Mouse (Mus musculus) olfactory bulb, adult 2 months (tissue): ENCODE data around the gene Pikfyve. TPM values are rescaled to one million over a fixed set of nuclear protein-coding genes. Genes with fewer than 3 reads are reported as not detected.
A peak's percentile ranks its signal among the peaks of the same experiment; 100 is the strongest.

ENCODE experiments used
- H3K27ac ChIP-seq: fragments of 200-500 bp; 2 replicates; pipeline ENCODE4 v1.5.1; 2012; ENCODE audit warnings: low read depth, low read length; ENCODE audit not compliant: insufficient read depth
- H3K4me1 ChIP-seq: fragments of 200-500 bp; 2 replicates; pipeline ENCODE4 v1.6.1; 2012; ENCODE audit warnings: low read length; ENCODE audit not compliant: control insufficient read depth, insufficient read depth
- H3K4me3 ChIP-seq: fragments of 200-500 bp; 2 replicates; pipeline ENCODE4 v1.5.1; 2012; ENCODE audit warnings: mild to moderate bottlenecking, low read depth, low read length, moderate library complexity; ENCODE audit not compliant: insufficient read depth
- CTCF ChIP-seq: fragments of 200-500 bp; IDR thresholded peaks from 2 replicates; pipeline ENCODE4 v1.5.1; 2012; ENCODE audit warnings: low read depth, mild to moderate bottlenecking, low read length, moderate library complexity; ENCODE audit not compliant: insufficient read depth
- POLR2A ChIP-seq: fragments of 200-500 bp; IDR thresholded peaks from 2 replicates; pipeline ENCODE4 v1.6.1; 2012; ENCODE audit warnings: mild to moderate bottlenecking, low read depth, low read length, moderate library complexity; ENCODE audit not compliant: insufficient read depth
- WGBS: fragments of 180-500 bp; shearing (Covaris S2); methylation state at CpG from one replicate; pipeline ENCODE4 v1.1.7; 2018; 5-methylcytosine and 5-hydroxymethylcytosine counted together
- polyA plus RNA-seq: library from polyadenylated mRNA; stranded (reverse); fragments of >200 nt; gene quantifications from 2 replicates; pipeline ENCODE4 v1.2.4, GENCODE M21; 2012; ENCODE audit warnings: low replicate concordance; ENCODE audit not compliant: missing spikeins, insufficient read depth, insufficient read length

Pikfyve gene
- polyA plus RNA-seq = not detected in 2 replicates

- peak within 1 kb of the TSS; percentile 95 for H3K4me3 ChIP-seq
- TF ChIP-seq CTCF (no peak; the same call in 1 of the 2 replicates), POLR2A (peak; percentile 99)
- H3K4me1 ChIP-seq = no peaks in the 10 kb centered on the region
- H3K27ac ChIP-seq = peak within 1 kb of the TSS; percentile 95
- under 1% methylated on average over 71 of the region's 71 CpGs for WGBS
These were observed at the start of gene Pikfyve, which contains the start of gene Idh1 for GRCm38 (mm10) chr1:65186287-65187073. Gene Pikfyve (plus strand): TSS chr1:65186683. Gene Idh1 (minus strand): TSS chr1:65186500.

- Histone ChIP-seq H3K4me3 (no peak overlapping the region), H3K4me1 (no peaks in the 10 kb centered on the region), H3K27ac (no peak overlapping the region)
- no peak for TF ChIP-seq POLR2A
- no peak for TF ChIP-seq CTCF
- 90% methylated on average over 6 of the region's 6 CpGs for WGBS
These were observed 48.9 kb upstream of the Pikfyve start for GRCm38 (mm10) chr1:65137560-65137959.

- Histone ChIP-seq H3K27ac (no peak overlapping the region), H3K4me3 (no peak overlapping the region), H3K4me1 (no peaks in the 10 kb centered on the region)
- TF ChIP-seq CTCF = no peak
- no peak for TF ChIP-seq POLR2A
- WGBS = 91% methylated on average over 2 of the region's 2 CpGs
These were observed 41.7 kb upstream of the Pikfyve start for GRCm38 (mm10) chr1:65144783-65145182.

GRCm38 (mm10) chr1:65146601-65147000 lies 39.9 kb upstream of the Pikfyve start:
- H3K4me1 ChIP-seq = no peaks in the 10 kb centered on the region
- TF ChIP-seq CTCF (no peak), POLR2A (no peak)
- H3K4me3 ChIP-seq = no peak overlapping the region
- 75% methylated on average over 2 of the region's 2 CpGs for WGBS
- H3K27ac ChIP-seq = no peak overlapping the region

GRCm38 (mm10) chr1:65147326-65147725 lies 39.2 kb upstream of the Pikfyve start:
- TF ChIP-seq CTCF = no peak
- TF ChIP-seq POLR2A = no peak
- 93% methylated on average over 5 of the region's 5 CpGs for WGBS
- no peak overlapping the region for H3K4me3 ChIP-seq

GRCm38 (mm10) chr1:65147971-65148370 lies 38.5 kb upstream of the Pikfyve start:
- Histone ChIP-seq H3K4me1 (no peaks in the 10 kb centered on the region), H3K4me3 (no peak overlapping the region), H3K27ac (no peak overlapping the region)
- 76% methylated on average over 3 of the region's 3 CpGs for WGBS
- no peak for TF ChIP-seq CTCF
- TF ChIP-seq POLR2A = no peak

More at GRCm38 (mm10) chr1:65147326-65147725, 39.2 kb upstream of the Pikfyve start:
- Histone ChIP-seq H3K4me1 (no peaks in the 10 kb centered on the region), H3K27ac (no peak overlapping the region)

- Histone ChIP-seq H3K4me3 (no peak overlapping the region), H3K27ac (no peak overlapping the region), H3K4me1 (no peaks in the 10 kb centered on the region)
- no peak for TF ChIP-seq POLR2A
- TF ChIP-seq CTCF = no peak
These were observed 31.7 kb upstream of the Pikfyve start for GRCm38 (mm10) chr1:65154814-65155213.

- WGBS = 91% methylated on average over 5 of the region's 5 CpGs
These were observed 30.4 kb upstream of the Pikfyve start for GRCm38 (mm10) chr1:65156111-65156510.

GRCm38 (mm10) chr1:65162210-65162609 lies 24.3 kb upstream of the Pikfyve start:
- TF ChIP-seq POLR2A = no peak
- no peak for TF ChIP-seq CTCF
- WGBS = 100% methylated on average over 1 of the region's 1 CpGs
- Histone ChIP-seq H3K4me1 (no peaks in the 10 kb centered on the region), H3K4me3 (no peak overlapping the region), H3K27ac (no peak overlapping the region)

More at GRCm38 (mm10) chr1:65156111-65156510, 30.4 kb upstream of the Pikfyve start:
- TF ChIP-seq POLR2A (no peak), CTCF (no peak)
- no peak overlapping the region for H3K27ac ChIP-seq
- no peak overlapping the region for H3K4me3 ChIP-seq
- no peaks in the 10 kb centered on the region for H3K4me1 ChIP-seq
